Mouse (Mus musculus): ENCODE results near the gene Eepd1. TPM values are rescaled to one million over a fixed set of nuclear protein-coding genes. Genes with fewer than 3 reads are reported as not detected.

Gene Eepd1
- polyA plus RNA-seq, 1 experiment from 2014 or later, result 26.1 TPM

GRCm38 (mm10) chr9:25561143-25561542 lies 79.8 kb downstream of the Eepd1 start:
- Histone ChIP-seq H3K27me3 (replicated peaks; ENCODE audit: control insufficient read depth, insufficient read depth, low read length) (no peaks in the 10 kb centered on the region), H3K9ac (ENCODE audit: low read depth, low read length) (no peak overlapping the region), H3K4me1 (replicated peaks; ENCODE audit: control insufficient read depth, insufficient read depth, low read length) (no peaks in the 10 kb centered on the region), H3K36me3 (ENCODE audit: control insufficient read depth, insufficient read depth) (no peaks in the 10 kb centered on the region), H3K4me2 (replicated peaks; ENCODE audit: low read depth) (no peak overlapping the region), H3K4me3 (ENCODE audit: low read depth, low read length) (no peak overlapping the region), H3K9me3 (ENCODE audit: control insufficient read depth) (no peaks in the 10 kb centered on the region), H3K27ac (ENCODE audit: low read depth, low read length) (no peak overlapping the region)
- 84% methylated on average over 1 of the region's 1 CpGs for WGBS
- no peak for TF ChIP-seq CTCF (IDR thresholded peaks at IDR 0.05; ENCODE audit: low read depth)
- ATAC-seq, result no peak

DNA sequence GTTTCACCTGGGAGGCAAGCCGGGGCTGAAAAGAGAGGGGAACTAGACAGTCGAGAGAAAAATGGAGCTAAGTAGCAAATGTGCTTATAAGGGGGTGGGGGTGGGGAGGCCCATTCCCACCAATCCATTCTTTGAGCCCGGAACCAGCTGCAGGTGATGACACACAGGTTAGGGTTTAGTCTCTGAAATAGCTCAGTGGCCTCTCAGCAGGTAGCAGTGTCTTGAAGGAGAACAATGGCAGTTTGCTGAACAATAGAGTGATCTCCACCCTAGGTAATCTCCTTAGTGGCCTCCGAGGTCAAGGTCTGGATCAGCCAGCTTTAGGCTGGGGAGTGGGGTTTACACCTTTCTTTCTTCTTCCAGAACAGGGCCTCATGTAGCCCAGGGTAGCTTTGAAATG lies 82.5 kb downstream of the Eepd1 start:
- no peak for ATAC-seq
- WGBS, result 70% methylated on average over 4 of the region's 4 CpGs
- TF ChIP-seq CTCF (IDR thresholded peaks at IDR 0.05; ENCODE audit: low read depth), result no peak

GRCm38 (mm10) chr9:25567071-25567470 lies 85.7 kb downstream of the Eepd1 start:
- Histone ChIP-seq H3K4me1 (replicated peaks; ENCODE audit: control insufficient read depth, insufficient read depth, low read length) (no peaks in the 10 kb centered on the region), H3K4me2 (replicated peaks; ENCODE audit: low read depth) (no peak overlapping the region), H3K27me3 (replicated peaks; ENCODE audit: control insufficient read depth, insufficient read depth, low read length) (no peaks in the 10 kb centered on the region), H3K9ac (ENCODE audit: low read depth, low read length) (no peak overlapping the region), H3K9me3 (ENCODE audit: control insufficient read depth) (no peaks in the 10 kb centered on the region), H3K4me3 (ENCODE audit: low read depth, low read length) (no peak overlapping the region), H3K27ac (ENCODE audit: low read depth, low read length) (no peak overlapping the region), H3K36me3 (ENCODE audit: control insufficient read depth, insufficient read depth) (no peaks in the 10 kb centered on the region)
- TF ChIP-seq CTCF (IDR thresholded peaks at IDR 0.05; ENCODE audit: low read depth), result no peak
- no peak for ATAC-seq
- WGBS, result 59% methylated on average over 5 of the region's 5 CpGs

More for the DNA sequence above, 82.5 kb downstream of the Eepd1 start:
- H3K27ac ChIP-seq (ENCODE audit: low read depth, low read length), result no peak overlapping the region
- H3K9ac ChIP-seq (ENCODE audit: low read depth, low read length), result no peak overlapping the region
- H3K4me3 ChIP-seq (ENCODE audit: low read depth, low read length), result no peak overlapping the region
- no peaks in the 10 kb centered on the region for H3K27me3 ChIP-seq (replicated peaks; ENCODE audit: control insufficient read depth, insufficient read depth, low read length)
- no peaks in the 10 kb centered on the region for H3K9me3 ChIP-seq (ENCODE audit: control insufficient read depth)
- H3K4me2 ChIP-seq (replicated peaks; ENCODE audit: low read depth), result no peak overlapping the region
- no peaks in the 10 kb centered on the region for H3K4me1 ChIP-seq (replicated peaks; ENCODE audit: control insufficient read depth, insufficient read depth, low read length)
- no peaks in the 10 kb centered on the region for H3K36me3 ChIP-seq (ENCODE audit: control insufficient read depth, insufficient read depth)

GRCm38 (mm10) chr9:25568783-25569182 lies 87.4 kb downstream of the Eepd1 start:
- Histone ChIP-seq H3K4me2 (replicated peaks; ENCODE audit: low read depth) (no peak overlapping the region), H3K27me3 (replicated peaks; ENCODE audit: control insufficient read depth, insufficient read depth, low read length) (no peaks in the 10 kb centered on the region), H3K36me3 (ENCODE audit: control insufficient read depth, insufficient read depth) (no peaks in the 10 kb centered on the region), H3K4me3 (ENCODE audit: low read depth, low read length) (no peak overlapping the region), H3K9me3 (ENCODE audit: control insufficient read depth) (no peaks in the 10 kb centered on the region), H3K27ac (ENCODE audit: low read depth, low read length) (no peak overlapping the region), H3K4me1 (replicated peaks; ENCODE audit: control insufficient read depth, insufficient read depth, low read length) (no peaks in the 10 kb centered on the region), H3K9ac (ENCODE audit: low read depth, low read length) (no peak overlapping the region)
- no peak for ATAC-seq
- no peak for TF ChIP-seq CTCF (IDR thresholded peaks at IDR 0.05; ENCODE audit: low read depth)
- WGBS, result 72% methylated on average over 3 of the region's 3 CpGs

DNA sequence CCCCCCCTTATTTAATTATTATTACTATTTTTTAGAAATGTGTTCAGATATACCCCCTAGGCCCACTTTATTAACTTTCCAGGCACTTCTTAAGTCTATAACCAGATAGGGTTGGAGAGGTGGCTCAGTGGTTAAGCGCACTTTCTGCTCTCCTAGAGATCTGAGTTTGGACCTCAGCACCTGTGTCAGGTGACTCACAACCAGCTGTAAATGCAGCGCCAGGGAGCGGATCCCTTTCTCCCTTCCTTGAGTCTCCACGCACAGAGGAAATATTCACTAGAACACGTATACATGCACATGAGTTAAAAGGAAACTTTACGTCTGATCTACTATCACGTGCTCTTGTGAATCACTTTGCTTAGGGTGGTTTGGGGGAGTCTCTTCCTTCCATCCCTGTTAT lies 88.7 kb downstream of the Eepd1 start:
- Histone ChIP-seq H3K27ac (ENCODE audit: low read depth, low read length) (peak overlapping the region; percentile 15; the same call in 1 of the 2 replicates), H3K9ac (ENCODE audit: low read depth, low read length) (no peak overlapping the region), H3K36me3 (ENCODE audit: control insufficient read depth, insufficient read depth) (no peaks in the 10 kb centered on the region), H3K4me1 (replicated peaks; ENCODE audit: control insufficient read depth, insufficient read depth, low read length) (no peaks in the 10 kb centered on the region), H3K4me2 (replicated peaks; ENCODE audit: low read depth) (no peak overlapping the region), H3K27me3 (replicated peaks; ENCODE audit: control insufficient read depth, insufficient read depth, low read length) (no peaks in the 10 kb centered on the region), H3K4me3 (ENCODE audit: low read depth, low read length) (no peak overlapping the region), H3K9me3 (ENCODE audit: control insufficient read depth) (no peaks in the 10 kb centered on the region)
- ATAC-seq, result peak; percentile 88
- TF ChIP-seq CTCF (IDR thresholded peaks at IDR 0.05; ENCODE audit: low read depth), result no peak
- WGBS, result 68% methylated on average over 7 of the region's 7 CpGs

- peak; percentile 86 for ATAC-seq
Observed at GRCm38 (mm10) chr9:25570436-25570835, 89.1 kb downstream of the Eepd1 start.

GRCm38 (mm10) chr9:25571381-25571780 lies 90.0 kb downstream of the Eepd1 start:
- TF ChIP-seq CTCF (IDR thresholded peaks at IDR 0.05; ENCODE audit: low read depth), result no peak
- Histone ChIP-seq H3K9me3 (ENCODE audit: control insufficient read depth) (no peaks in the 10 kb centered on the region), H3K4me2 (replicated peaks; ENCODE audit: low read depth) (no peak overlapping the region), H3K36me3 (ENCODE audit: control insufficient read depth, insufficient read depth) (no peaks in the 10 kb centered on the region), H3K4me3 (ENCODE audit: low read depth, low read length) (no peak overlapping the region), H3K27ac (ENCODE audit: low read depth, low read length) (no peak overlapping the region), H3K9ac (ENCODE audit: low read depth, low read length) (no peak overlapping the region), H3K27me3 (replicated peaks; ENCODE audit: control insufficient read depth, insufficient read depth, low read length) (no peaks in the 10 kb centered on the region), H3K4me1 (replicated peaks; ENCODE audit: control insufficient read depth, insufficient read depth, low read length) (no peaks in the 10 kb centered on the region)
- ATAC-seq, result no peak
- 49% methylated on average over 2 of the region's 2 CpGs for WGBS

More at GRCm38 (mm10) chr9:25570436-25570835, 89.1 kb downstream of the Eepd1 start:
- Histone ChIP-seq H3K4me1 (replicated peaks; ENCODE audit: control insufficient read depth, insufficient read depth, low read length) (no peaks in the 10 kb centered on the region), H3K27ac (ENCODE audit: low read depth, low read length) (0 out of 2 replicates have a peak overlapping the region, but pooled peaks have one; percentile 15), H3K36me3 (ENCODE audit: control insufficient read depth, insufficient read depth) (no peaks in the 10 kb centered on the region), H3K9me3 (ENCODE audit: control insufficient read depth) (no peaks in the 10 kb centered on the region), H3K4me3 (ENCODE audit: low read depth, low read length) (no peak overlapping the region), H3K27me3 (replicated peaks; ENCODE audit: control insufficient read depth, insufficient read depth, low read length) (no peaks in the 10 kb centered on the region), H3K9ac (ENCODE audit: low read depth, low read length) (no peak overlapping the region), H3K4me2 (replicated peaks; ENCODE audit: low read depth) (no peak overlapping the region)
- 66% methylated on average over 9 of the region's 9 CpGs for WGBS
- no peak for TF ChIP-seq CTCF (IDR thresholded peaks at IDR 0.05; ENCODE audit: low read depth)

Data from intestine, postnatal 0 days (tissue).